Mouse (Mus musculus): ENCODE measurements around the gene Wdr43. TPM values are rescaled to one million over a fixed set of nuclear protein-coding genes. Genes with fewer than 3 reads are reported as not detected.
A peak's percentile ranks its signal among the peaks of the same experiment; 100 is the strongest.
"Not testable (repeated sequence)": the region's sequence is repeated elsewhere in the genome, so short reads cannot be mapped to it uniquely, and the experiment has no call there.

Wdr43 gene
- total RNA-seq (2021) = 10 to 100 TPM; 28.2 TPM
- long read RNA-seq, experiment 1, transcript Wdr43-201 (18 exons, 3,450 nt) = major isoform, 14 of 20 reads
- long read RNA-seq, experiment 1, partial matches to known transcripts = 0 of 20 reads
- long read RNA-seq, experiment 1, other reads (novel, unspliced or antisense) = 6 of 20 reads
- long read RNA-seq, experiment 2, transcript Wdr43-201 (18 exons, 3,450 nt) = major isoform, 26 of 32 reads
- long read RNA-seq, experiment 2, partial matches to known transcripts = 0 of 32 reads
- long read RNA-seq, experiment 2, other reads (novel, unspliced or antisense) = 6 of 32 reads

DNA sequence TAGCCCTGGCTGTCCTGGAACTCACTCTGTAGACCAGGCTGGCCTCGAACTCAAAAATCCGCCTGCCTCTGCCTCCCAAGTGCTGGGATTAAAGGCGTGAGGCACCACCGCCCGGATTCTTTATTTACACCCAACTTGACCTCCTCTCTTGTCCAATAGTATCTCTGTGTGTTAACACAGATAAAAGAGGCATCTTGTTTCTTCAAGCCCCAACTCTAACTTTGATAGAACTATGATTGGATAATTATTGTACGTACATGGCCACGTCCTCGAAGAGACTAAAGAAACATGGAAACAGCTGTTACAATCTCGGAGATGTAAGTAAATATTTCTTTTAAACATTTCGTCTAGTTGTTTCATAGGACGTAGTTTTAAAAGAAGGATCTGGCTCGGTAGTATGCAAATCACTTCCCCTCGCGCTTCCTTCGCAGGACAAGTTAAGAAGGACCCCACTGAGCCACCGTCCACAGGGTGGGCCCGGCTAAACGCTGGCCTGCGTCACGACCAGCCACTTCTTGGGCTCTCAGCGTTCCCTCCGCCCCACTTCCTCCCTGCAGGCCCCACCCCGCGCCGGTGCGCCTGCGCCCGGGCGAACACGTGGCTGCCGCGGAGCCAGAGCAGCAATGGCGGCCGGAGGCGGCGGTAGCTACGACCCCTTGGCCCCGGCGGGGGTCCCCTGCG, at the start of gene Wdr43:
TSS of gene Wdr43 (plus strand) at position 258 of the 681 bp plus-strand sequence.
- H3K27ac ChIP-seq = peak within 1 kb of the TSS; percentile 88
- no peak for TF ChIP-seq CTCF (conservative IDR thresholded peaks at IDR 0.05)
- DNase-seq (ENCODE audit: low spot score in 2 of 2) = peak; percentile 96 to 97
- H3K4me3 ChIP-seq = peak within 1 kb of the TSS; percentile 92

DNA sequence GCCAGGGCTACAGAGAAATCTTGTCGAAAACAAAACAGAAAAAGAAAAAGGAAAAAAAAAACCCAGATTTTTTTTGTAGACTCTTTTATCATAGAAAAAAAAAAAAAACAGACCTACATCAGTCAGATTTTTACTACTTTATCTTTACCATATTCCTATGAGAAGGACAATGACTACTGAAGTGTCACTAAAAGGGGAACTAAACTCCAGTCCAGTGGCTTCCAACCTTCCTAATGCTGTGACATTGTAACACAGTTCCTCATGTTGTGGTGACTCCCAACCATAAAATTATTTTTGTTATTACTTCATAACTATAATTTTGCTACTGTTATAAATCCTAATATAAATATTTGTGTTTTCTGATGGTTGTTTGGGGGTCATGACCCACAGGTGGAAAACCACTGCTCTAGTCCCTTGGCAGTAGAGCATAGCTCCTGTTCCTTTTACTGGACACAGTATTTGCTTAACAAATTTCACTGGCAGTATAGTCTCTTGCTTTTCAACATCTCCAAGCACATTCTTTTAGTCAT, 36.5 kb upstream of the Wdr43 start:
- TF ChIP-seq CTCF (conservative IDR thresholded peaks at IDR 0.05) = no peak
- no peak for DNase-seq (ENCODE audit: low spot score in 2 of 2)
- H3K4me3 ChIP-seq = no peak overlapping the region
- no peak overlapping the region for H3K27ac ChIP-seq

DNA sequence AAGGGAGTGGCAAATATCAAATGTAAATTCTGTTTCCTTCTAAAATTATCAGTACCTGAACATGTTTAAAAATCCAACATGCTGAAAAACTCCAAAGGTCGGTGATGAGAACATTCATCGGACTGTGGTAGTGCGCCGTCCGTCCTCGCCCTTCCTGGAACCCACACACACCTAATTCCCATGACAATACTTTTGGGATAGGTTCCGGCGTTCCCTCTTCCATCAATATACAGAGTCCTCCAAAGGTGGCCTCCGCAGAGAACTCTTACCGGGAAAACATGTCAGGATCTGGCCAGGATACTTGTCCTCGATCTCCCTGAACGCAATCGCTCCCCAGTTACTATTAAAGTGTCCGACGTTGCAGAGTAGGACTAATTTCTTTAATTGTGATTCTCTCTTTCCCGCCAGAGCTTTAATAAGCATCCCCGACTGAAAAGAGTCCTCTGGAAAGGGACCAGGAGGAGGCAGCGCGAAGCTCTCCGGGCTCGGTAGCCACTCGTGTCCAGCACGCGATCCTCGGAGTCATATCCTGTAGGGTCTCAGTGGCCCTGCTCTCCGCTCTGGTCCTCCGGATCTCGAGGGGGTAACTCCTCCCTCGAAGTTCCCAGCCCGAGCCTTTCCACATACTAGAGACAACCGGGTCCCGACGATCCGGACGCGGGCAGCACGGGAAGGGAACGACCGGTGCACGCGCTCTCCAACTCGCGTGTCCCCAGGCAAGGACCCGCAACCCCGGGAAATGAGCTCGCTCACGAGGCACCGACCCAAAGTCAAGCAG, 17.6 kb upstream of the Wdr43 start:
- DNase-seq (ENCODE audit: low spot score in 2 of 2) = no peak
- TF ChIP-seq CTCF (conservative IDR thresholded peaks at IDR 0.05) = no peak
- peak overlapping the region; percentile 84 for H3K4me3 ChIP-seq
- H3K27ac ChIP-seq = peak overlapping the region; percentile 83

DNA sequence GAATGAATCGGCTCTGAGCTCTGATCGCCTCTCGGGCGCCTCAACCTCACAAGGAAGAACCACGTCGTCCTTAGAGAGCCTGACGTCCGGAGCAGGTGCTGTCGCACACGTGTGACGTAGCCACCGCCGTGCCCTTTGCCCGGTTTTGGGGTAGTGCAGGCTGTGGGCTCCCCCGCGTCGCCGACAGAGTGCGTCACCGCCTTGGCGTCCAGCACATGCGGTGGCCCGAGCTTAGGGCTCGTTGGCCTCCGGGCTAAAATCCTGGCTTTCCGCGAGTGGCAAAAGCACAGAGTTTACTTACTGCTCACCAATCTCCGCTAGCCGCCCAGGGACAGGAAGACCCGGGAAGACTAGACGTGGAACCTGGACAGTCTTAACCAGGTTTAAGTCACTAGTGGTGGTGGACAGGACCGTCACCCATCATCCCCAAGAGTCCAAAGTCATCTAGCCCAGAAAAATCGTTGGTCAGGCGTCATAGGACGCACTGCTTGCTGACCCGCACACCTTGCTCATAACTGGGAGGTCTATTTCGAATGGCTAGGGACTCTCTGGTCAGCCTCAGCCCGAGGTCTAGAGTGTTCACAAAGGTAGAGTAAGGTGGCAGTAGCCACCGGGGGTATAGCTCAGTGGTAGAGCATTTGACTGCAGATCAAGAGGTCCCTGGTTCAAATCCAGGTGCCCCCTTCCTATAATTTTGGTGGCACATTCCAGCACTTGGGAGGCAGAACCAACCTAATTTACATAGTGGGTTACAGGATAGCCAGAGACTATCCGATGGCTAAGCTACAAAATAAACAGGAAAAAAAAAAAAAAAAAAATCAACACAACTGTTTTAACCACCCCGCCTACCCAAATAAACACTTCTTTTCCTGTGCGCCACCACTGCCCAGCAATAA, 16.8 kb upstream of the Wdr43 start:
- DNase-seq (ENCODE audit: low spot score in 2 of 2) = peak; percentile 92
- peak overlapping the region; percentile 83 for H3K27ac ChIP-seq
- peak overlapping the region; percentile 84 for H3K4me3 ChIP-seq
- no peak; the same call in 1 of the 2 replicates for TF ChIP-seq CTCF (conservative IDR thresholded peaks at IDR 0.05)

DNA sequence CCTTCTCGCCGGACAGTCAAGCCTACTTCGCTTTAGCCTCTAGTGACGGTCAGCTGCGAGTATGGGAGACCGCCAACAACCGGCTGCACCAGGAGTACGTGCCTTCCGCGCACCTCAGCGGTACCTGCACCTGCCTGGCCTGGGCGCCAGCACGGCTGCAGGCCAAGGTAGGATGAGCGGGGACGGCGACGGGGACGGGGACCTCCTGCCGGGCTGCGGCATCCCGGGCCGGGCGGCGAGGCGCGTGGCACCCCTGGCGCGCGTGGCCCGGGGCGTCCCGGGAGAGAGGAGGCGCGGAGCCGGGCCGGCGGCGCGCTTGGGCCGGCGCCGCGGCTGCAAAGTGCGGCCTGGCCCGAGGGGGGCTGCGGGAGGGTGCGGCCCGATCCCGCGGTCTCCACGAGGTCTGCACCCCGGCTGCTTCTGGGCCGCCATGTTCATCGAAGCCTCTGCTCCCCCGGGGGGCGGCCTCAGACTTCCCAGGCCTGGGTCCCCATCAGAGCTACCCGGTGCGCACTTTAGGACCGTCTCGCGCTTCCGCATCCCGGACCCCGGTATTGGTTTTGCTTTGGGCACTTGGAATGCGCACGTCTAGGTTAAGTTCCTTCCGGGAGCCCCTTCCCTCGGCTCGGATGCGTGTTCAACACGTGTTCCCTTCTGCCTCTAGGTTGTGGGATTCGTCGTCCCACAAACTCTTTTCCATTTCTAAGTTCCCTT, 781 bp downstream of the Wdr43 start:
- TF ChIP-seq CTCF (conservative IDR thresholded peaks at IDR 0.05) = no peak
- H3K4me3 ChIP-seq = peak overlapping the region; percentile 92
- DNase-seq (ENCODE audit: low spot score in 2 of 2) = no peak
- peak overlapping the region; percentile 88 for H3K27ac ChIP-seq

DNA sequence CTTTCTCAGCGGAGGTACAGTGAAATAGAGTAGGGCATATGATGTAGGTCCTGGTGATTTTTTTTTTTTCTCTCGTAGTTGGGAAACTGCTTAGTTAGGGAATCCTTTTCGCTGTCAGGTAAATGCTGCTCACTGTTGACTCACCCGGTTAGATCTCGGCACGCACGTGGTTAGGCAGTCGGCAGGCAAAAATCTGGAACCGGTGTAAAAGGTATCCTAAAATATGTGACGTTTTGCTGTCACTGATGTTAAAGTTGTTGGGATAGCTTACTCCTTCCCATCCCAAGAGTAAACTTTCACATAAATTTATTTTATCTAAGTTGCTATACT, 1.3 kb downstream of the Wdr43 start:
- peak overlapping the region; percentile 88; the same call in 1 of the 2 replicates for H3K27ac ChIP-seq
- no peak for TF ChIP-seq CTCF (conservative IDR thresholded peaks at IDR 0.05)
- DNase-seq (ENCODE audit: low spot score in 2 of 2) = no peak
- H3K4me3 ChIP-seq = peak overlapping the region; percentile 92

DNA sequence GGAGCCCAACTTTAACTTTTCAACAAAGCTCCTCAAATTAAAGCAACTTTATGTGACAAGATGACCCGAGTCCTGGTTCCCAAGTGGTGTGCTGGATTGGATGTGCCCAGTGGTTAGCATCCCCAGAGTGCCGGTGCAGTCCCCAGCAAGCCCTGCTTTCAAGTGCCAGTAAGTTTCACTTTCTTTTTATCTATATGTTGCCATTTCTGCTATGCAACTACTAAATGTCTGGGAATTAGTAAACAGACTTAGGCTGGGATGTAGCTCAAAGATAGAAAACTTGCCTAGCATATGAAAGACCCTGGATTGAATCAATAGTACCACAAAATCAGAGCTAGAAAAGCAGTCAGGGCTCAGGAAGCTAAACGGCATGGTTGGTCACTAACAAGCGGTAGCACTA, 2.3 kb downstream of the Wdr43 start:
- Histone ChIP-seq H3K27ac (no peak overlapping the region), H3K4me3 (no peak overlapping the region)
- DNase-seq (ENCODE audit: low spot score in 2 of 2) = no peak
- no peak for TF ChIP-seq CTCF (conservative IDR thresholded peaks at IDR 0.05)

DNA sequence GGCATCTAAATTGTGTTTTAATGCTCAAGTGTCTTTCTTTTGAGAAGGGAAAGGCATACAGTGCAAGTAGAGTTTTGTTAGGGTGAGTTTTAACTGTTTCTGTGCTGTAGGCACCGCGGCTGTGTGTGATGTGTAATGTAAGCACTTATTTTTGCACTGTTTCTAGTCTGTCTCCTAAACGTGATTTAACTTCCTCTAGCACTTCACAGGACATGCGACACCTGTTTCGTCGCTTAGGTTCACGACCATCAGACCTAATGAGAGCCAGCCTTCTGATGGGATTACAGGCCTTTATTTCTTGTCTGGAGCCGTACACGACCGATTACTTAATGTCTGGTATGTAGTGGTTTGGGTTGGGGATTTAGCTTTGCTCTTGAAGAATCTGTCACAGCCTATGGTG, 16.1 kb downstream of the Wdr43 start:
- H3K27ac ChIP-seq = no peak overlapping the region
- no peak for TF ChIP-seq CTCF (conservative IDR thresholded peaks at IDR 0.05)
- DNase-seq (ENCODE audit: low spot score in 2 of 2) = no peak
- no peak overlapping the region for H3K4me3 ChIP-seq

DNA sequence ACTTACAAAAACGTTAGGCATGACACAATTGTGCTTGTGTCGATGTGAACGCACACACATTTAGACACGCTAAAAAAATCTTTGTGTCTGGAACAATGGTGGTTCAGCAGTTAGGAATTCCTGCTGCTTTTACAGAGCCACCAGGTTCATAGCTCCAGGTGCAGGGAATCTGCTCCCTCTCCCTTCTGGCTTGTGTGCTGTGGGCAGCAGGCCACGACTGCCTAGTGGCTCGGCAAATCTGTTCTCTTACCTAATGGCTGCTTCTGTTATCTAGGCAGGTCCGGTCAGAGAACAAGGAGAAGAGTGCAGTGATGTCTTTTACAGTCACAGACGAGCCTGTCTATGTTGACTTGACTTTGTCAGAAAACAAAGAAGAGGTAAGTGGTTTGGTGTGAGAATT, 17.7 kb downstream of the Wdr43 start:
- no peak overlapping the region for H3K4me3 ChIP-seq
- no peak for DNase-seq (ENCODE audit: low spot score in 2 of 2)
- no peak overlapping the region for H3K27ac ChIP-seq
- no peak for TF ChIP-seq CTCF (conservative IDR thresholded peaks at IDR 0.05)

DNA sequence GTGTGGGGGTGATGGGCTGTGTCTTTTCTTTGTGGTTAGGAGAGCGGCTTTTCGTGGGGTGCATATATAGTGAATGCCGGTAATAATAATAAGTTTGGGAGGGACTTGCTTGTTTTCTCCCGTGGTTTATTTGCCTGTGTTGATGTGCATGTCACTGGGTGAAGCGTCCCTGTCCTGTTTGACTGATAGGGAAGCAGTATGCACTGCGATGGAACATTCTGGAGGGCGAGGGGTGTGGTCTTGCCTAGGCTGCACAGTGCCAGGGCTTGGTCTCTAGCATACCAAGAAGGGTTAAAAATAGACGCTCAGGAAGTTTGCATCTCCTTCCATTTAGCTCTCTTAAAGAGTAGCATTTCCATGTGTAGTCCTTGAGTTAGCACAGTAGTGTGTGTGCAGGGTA, 21.1 kb downstream of the Wdr43 start:
- no peak for TF ChIP-seq CTCF (conservative IDR thresholded peaks at IDR 0.05)
- no peak overlapping the region for H3K4me3 ChIP-seq
- no peak for DNase-seq (ENCODE audit: low spot score in 2 of 2)
- H3K27ac ChIP-seq = no peak overlapping the region

DNA sequence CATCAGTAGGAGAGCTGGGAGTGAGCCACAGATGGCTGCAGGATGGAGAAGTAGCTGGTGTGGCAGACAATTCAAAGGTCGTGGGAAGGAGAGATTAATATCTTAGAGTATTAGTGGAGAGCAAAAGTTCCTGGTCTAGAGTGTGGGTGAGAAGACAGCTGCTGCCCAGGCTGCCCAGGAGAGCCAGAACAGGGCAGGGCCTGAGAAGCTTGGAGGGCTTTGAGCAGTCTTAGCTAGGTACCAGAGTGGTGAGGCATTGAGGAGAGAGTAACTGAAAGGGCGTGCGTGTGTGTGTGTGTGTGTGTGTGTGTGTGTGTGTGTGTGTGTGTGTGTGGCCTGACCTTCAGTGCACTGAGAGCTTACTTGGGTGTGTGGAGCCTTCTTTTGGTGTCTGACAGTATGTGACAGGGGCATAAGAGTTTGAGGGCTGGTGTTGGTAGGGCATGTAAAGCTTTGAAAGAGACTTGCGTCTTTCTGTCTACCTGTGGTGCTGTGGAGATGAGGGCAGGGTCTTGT, 22.1 kb downstream of the Wdr43 start:
- no peak overlapping the region for H3K4me3 ChIP-seq
- DNase-seq (ENCODE audit: low spot score in 2 of 2) = no peak
- TF ChIP-seq CTCF (conservative IDR thresholded peaks at IDR 0.05) = no peak
- H3K27ac ChIP-seq = no peak overlapping the region

DNA sequence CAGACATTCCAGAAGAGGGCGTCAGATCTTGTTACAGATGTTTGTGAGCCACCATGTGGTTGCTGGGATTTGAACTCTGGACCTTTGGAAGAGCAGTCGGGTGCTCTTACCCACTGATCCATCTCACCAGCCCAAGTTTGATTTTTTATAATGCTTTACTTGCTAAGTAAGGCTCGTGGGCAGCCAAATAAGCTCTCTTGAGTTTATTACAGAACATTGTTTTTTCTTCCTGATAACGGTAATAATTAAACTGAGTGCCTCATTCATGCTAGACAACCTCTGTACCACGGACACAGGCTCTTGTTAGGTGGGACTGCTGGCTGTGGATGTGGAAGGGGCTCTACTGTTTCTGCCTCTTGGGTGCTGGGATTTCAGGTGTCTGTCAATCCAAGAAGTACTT, 23.4 kb downstream of the Wdr43 start:
- not testable (repeated sequence) for H3K27ac ChIP-seq; H3K4me3 ChIP-seq; DNase-seq (ENCODE audit: low spot score in 2 of 2)

Measured in layer of hippocampus, adult 2 months (tissue).